Mouse (Mus musculus) MEL (cell line): Measurements from ENCODE around the gene Ltb4r2. TPM values are rescaled to one million over a fixed set of nuclear protein-coding genes. Genes with fewer than 3 reads are reported as not detected.

Source experiments
- DNase-seq: peaks from one replicate; pipeline ENCODE4 v3.0.0; 2011; ENCODE audit warnings: low read depth, low spot score
- H3K27ac ChIP-seq: 2 replicates; pipeline ENCODE4 v1.5.1; 2012; ENCODE audit warnings: low read depth, mild to moderate bottlenecking, control low read depth, low read length, moderate library complexity; ENCODE audit not compliant: control insufficient read depth
- H3K27me3 ChIP-seq, 2 experiments: fragments of 150-350 bp in 1 of 2; sonication (generic) in 1 of 2; 2 replicates each; pipeline ENCODE4 v1.6.1; 2012; ENCODE audit warnings: low read length in 2 of 2, mild to moderate bottlenecking in 2 of 2, improper control_type of control experiment in 1 of 2, moderate library complexity in 1 of 2; ENCODE audit not compliant: insufficient read depth in 2 of 2, control insufficient read depth in 1 of 2
- H3K36me3 ChIP-seq, 2 experiments: 2 replicates each; pipeline ENCODE4 v1.6.1; 2012 to 2014; ENCODE audit warnings: low read length in 2 of 2, improper control_type of control experiment in 1 of 2, inconsistent platforms in 1 of 2, mild to moderate bottlenecking in 1 of 2; ENCODE audit not compliant: insufficient read depth in 2 of 2, control insufficient read depth in 1 of 2
- H3K4me1 ChIP-seq, 2 experiments: fragments of 150-350 bp in 1 of 2; sonication (generic) in 1 of 2; 2 replicates each; pipeline ENCODE4 v1.6.1; 2012; ENCODE audit warnings: low read length in 2 of 2, improper control_type of control experiment in 1 of 2, mild to moderate bottlenecking in 1 of 2; ENCODE audit not compliant: insufficient read depth in 2 of 2, control insufficient read depth in 1 of 2
- H3K4me3 ChIP-seq, 2 experiments: fragments of 150-350 bp in 1 of 2; sonication (generic) in 1 of 2; 2 replicates each; pipeline ENCODE4 v1.5.1; 2012; ENCODE audit warnings: low read depth in 2 of 2, low read length in 2 of 2, mild to moderate bottlenecking in 2 of 2, moderate library complexity in 2 of 2, control low read depth in 1 of 2, improper control_type of control experiment in 1 of 2; ENCODE audit not compliant: control insufficient read depth in 1 of 2, insufficient read depth in 1 of 2
- H3K79me2 ChIP-seq: 2 replicates; pipeline ENCODE4 v1.6.1; 2012; ENCODE audit warnings: mild to moderate bottlenecking, low read length, moderate library complexity; ENCODE audit not compliant: control insufficient read depth, poor library complexity, insufficient read depth
- H3K9ac ChIP-seq: 2 replicates; pipeline ENCODE4 v1.6.1; 2012; ENCODE audit warnings: low read depth, mild to moderate bottlenecking, control low read depth, low read length, moderate library complexity; ENCODE audit not compliant: control insufficient read depth, poor library complexity, severe bottlenecking
- H3K9me3 ChIP-seq: fragments of 150-350 bp; sonication (generic); replicated peaks from 2 replicates; pipeline ENCODE4 v1.6.1; 2012; ENCODE audit warnings: mild to moderate bottlenecking, low read length, improper control_type of control experiment, moderate library complexity; ENCODE audit not compliant: insufficient read depth
- BHLHE40 ChIP-seq: IDR thresholded peaks from 2 replicates; pipeline ENCODE4 v1.6.1; 2012; ENCODE audit warnings: low read depth, mild to moderate bottlenecking, inconsistent platforms, low read length, improper control_type of control experiment, borderline replicate concordance
- CHD2 ChIP-seq: IDR thresholded peaks from 2 replicates; pipeline ENCODE4 v1.6.1; 2011; ENCODE audit warnings: low read length, improper control_type of control experiment
- CTCF ChIP-seq, 3 experiments: IDR thresholded peaks in 2 of 3; conservative IDR thresholded peaks in 1 of 3; 2 replicates each; pipeline ENCODE4 v1.5.1; 2011 to 2012; ENCODE audit warnings: low read length in 3 of 3, low read depth in 2 of 3, mild to moderate bottlenecking in 2 of 3, improper control_type of control experiment in 1 of 3, inconsistent platforms in 1 of 3, mixed read lengths in 1 of 3, moderate library complexity in 1 of 3; ENCODE audit not compliant: control insufficient read depth in 1 of 3, insufficient read depth in 1 of 3, poor library complexity in 1 of 3, severe bottlenecking in 1 of 3
- E2F4 ChIP-seq: IDR thresholded peaks from 2 replicates; pipeline ENCODE4 v1.6.1; 2011; ENCODE audit warnings: low read depth, low read length, improper control_type of control experiment, borderline replicate concordance
- ELF1 ChIP-seq: IDR thresholded peaks from 2 replicates; pipeline ENCODE4 v1.6.1; 2014; ENCODE audit warnings: low read depth, mild to moderate bottlenecking, inconsistent platforms, low read length, improper control_type of control experiment, moderate library complexity
- EP300 ChIP-seq, 2 experiments: IDR thresholded peaks; 2 replicates each; pipeline ENCODE4 v1.6.1; 2011; ENCODE audit warnings: improper control_type of control experiment in 2 of 2, low read length in 2 of 2, low read depth in 1 of 2, mild to moderate bottlenecking in 1 of 2
- ETS1 ChIP-seq: IDR thresholded peaks from 2 replicates; pipeline ENCODE4 v1.6.1; 2012; ENCODE audit warnings: low read depth, mild to moderate bottlenecking, inconsistent platforms, low read length, improper control_type of control experiment, moderate library complexity
- GABPA ChIP-seq: IDR thresholded peaks from 2 replicates; pipeline ENCODE4 v1.6.1; 2012; ENCODE audit warnings: low read depth, mild to moderate bottlenecking, inconsistent platforms, low read length, improper control_type of control experiment, moderate library complexity
- GATA1 ChIP-seq: IDR thresholded peaks from 2 replicates; pipeline ENCODE4 v1.6.1; 2011; ENCODE audit warnings: low read depth, low read length, improper control_type of control experiment
- HCFC1 ChIP-seq: IDR thresholded peaks from 2 replicates; pipeline ENCODE4 v1.6.1; 2012; ENCODE audit warnings: low read depth, mild to moderate bottlenecking, inconsistent platforms, low read length, improper control_type of control experiment, moderate library complexity
- JUND ChIP-seq: IDR thresholded peaks from 2 replicates; pipeline ENCODE4 v1.6.1; 2011; ENCODE audit warnings: low read depth, mild to moderate bottlenecking, improper control_type of control experiment, low read length
- MAFK ChIP-seq: IDR thresholded peaks from 2 replicates; pipeline ENCODE4 v1.6.1; 2011; ENCODE audit warnings: low read depth, mild to moderate bottlenecking, low read length, improper control_type of control experiment, borderline replicate concordance
- MAX ChIP-seq: IDR thresholded peaks from 2 replicates; pipeline ENCODE4 v1.6.1; 2011; ENCODE audit warnings: low read length, improper control_type of control experiment
- MAZ ChIP-seq: IDR thresholded peaks from 2 replicates; pipeline ENCODE4 v1.6.1; 2012; ENCODE audit warnings: low read depth, mild to moderate bottlenecking, inconsistent platforms, low read length, improper control_type of control experiment
- MEF2A ChIP-seq: IDR thresholded peaks from 2 replicates; pipeline ENCODE4 v1.6.1; 2014; ENCODE audit warnings: low read depth, mild to moderate bottlenecking, inconsistent platforms, low read length, improper control_type of control experiment; ENCODE audit not compliant: poor library complexity, insufficient replicate concordance, severe bottlenecking; ENCODE audit errors: extremely low read depth
- MXI1 ChIP-seq: IDR thresholded peaks from 2 replicates; pipeline ENCODE4 v1.6.1; 2011; ENCODE audit warnings: mild to moderate bottlenecking, low read depth, low read length, improper control_type of control experiment
- MYB ChIP-seq: IDR thresholded peaks from 2 replicates; pipeline ENCODE4 v1.6.1; 2011; ENCODE audit warnings: mild to moderate bottlenecking, low read depth, low read length, improper control_type of control experiment
- MYC ChIP-seq: IDR thresholded peaks from 2 replicates; pipeline ENCODE4 v1.6.1; 2011; ENCODE audit warnings: low read depth, mild to moderate bottlenecking, low read length, improper control_type of control experiment, moderate library complexity
- NELFE ChIP-seq: IDR thresholded peaks from 2 replicates; pipeline ENCODE4 v1.6.1; 2011; ENCODE audit warnings: low read depth, low read length, improper control_type of control experiment
- NRF1 ChIP-seq: IDR thresholded peaks from 2 replicates; pipeline ENCODE4 v1.6.1; 2014; ENCODE audit warnings: low read depth, mild to moderate bottlenecking, inconsistent platforms, low read length, improper control_type of control experiment, moderate library complexity; ENCODE audit not compliant: poor library complexity, insufficient read depth, severe bottlenecking
- POLR2A ChIP-seq, 2 experiments: IDR thresholded peaks; 2 replicates each; pipeline ENCODE4 v1.6.1; 2011 to 2012; ENCODE audit warnings: low read length in 2 of 2, mild to moderate bottlenecking in 2 of 2, control low read depth in 1 of 2, improper control_type of control experiment in 1 of 2, low read depth in 1 of 2, moderate library complexity in 1 of 2; ENCODE audit not compliant: control insufficient read depth in 1 of 2, insufficient read depth in 1 of 2, poor library complexity in 1 of 2
- POLR2AphosphoS2 ChIP-seq: IDR thresholded peaks from 2 replicates; pipeline ENCODE4 v1.6.1; 2011; ENCODE audit warnings: low read length, improper control_type of control experiment
- RAD21 ChIP-seq: IDR thresholded peaks from 2 replicates; pipeline ENCODE4 v1.6.1; 2011; ENCODE audit warnings: mild to moderate bottlenecking, low read depth, low read length, improper control_type of control experiment
- SIN3A ChIP-seq: IDR thresholded peaks from 2 replicates; pipeline ENCODE4 v1.6.1; 2012; ENCODE audit warnings: low read length, improper control_type of control experiment, inconsistent platforms
- SMC3 ChIP-seq: IDR thresholded peaks from 2 replicates; pipeline ENCODE4 v1.6.1; 2011; ENCODE audit warnings: low read depth, low read length, improper control_type of control experiment
- TAL1 ChIP-seq: IDR thresholded peaks from 2 replicates; pipeline ENCODE4 v1.6.1; 2012; ENCODE audit warnings: mild to moderate bottlenecking, inconsistent platforms, low read length, moderate library complexity, mixed read lengths
- TBP ChIP-seq: IDR thresholded peaks from 2 replicates; pipeline ENCODE4 v1.8.0; 2011; ENCODE audit warnings: low read depth, low read length, improper control_type of control experiment
- TCF12 ChIP-seq: IDR thresholded peaks from 2 replicates; pipeline ENCODE4 v1.6.1; 2014; ENCODE audit warnings: low read depth, mild to moderate bottlenecking, inconsistent platforms, low read length, improper control_type of control experiment, moderate library complexity
- USF2 ChIP-seq, 2 experiments: IDR thresholded peaks; 2 replicates each; pipeline ENCODE4 v1.6.1; 2011 to 2012; ENCODE audit warnings: improper control_type of control experiment in 2 of 2, low read length in 2 of 2, borderline replicate concordance in 1 of 2, inconsistent platforms in 1 of 2, low read depth in 1 of 2, mild to moderate bottlenecking in 1 of 2; ENCODE audit not compliant: insufficient read depth in 1 of 2
- ZC3H11A ChIP-seq: IDR thresholded peaks from 2 replicates; pipeline ENCODE4 v1.6.1; 2012; ENCODE audit warnings: low read depth, mild to moderate bottlenecking, inconsistent platforms, low read length, improper control_type of control experiment
- ZMIZ1 ChIP-seq: IDR thresholded peaks from 2 replicates; pipeline ENCODE4 v1.6.1; 2012; ENCODE audit warnings: low read depth, mild to moderate bottlenecking, inconsistent platforms, low read length, improper control_type of control experiment, moderate library complexity
- polyA plus RNA-seq, 2 experiments: library from polyadenylated mRNA; stranded (reverse) in 1 of 2; unstranded in 1 of 2; fragments of >175 nt in 1 of 2; fragments of >200 nt in 1 of 2; gene quantifications; 2 replicates each; pipeline versions ENCODE4 v1.2.1 to v1.2.4; 2012; ENCODE audit warnings: low replicate concordance in 2 of 2, low read depth in 1 of 2; ENCODE audit not compliant: insufficient read length in 2 of 2, insufficient read depth in 1 of 2, missing spikeins in 1 of 2
- total RNA-seq: library from RNA; depleted of rRNA; stranded (reverse); fragments of 300-350 nt; gene quantifications from 2 replicates; pipeline ENCODE4 v1.2.3, GENCODE M21; 2012

The Ltb4r2 gene
- total and polyA plus RNA-seq, 3 experiments = 0.19 to 0.52 TPM; not detected in 1

GRCm38 (mm10) chr14:55781310-55781709 lies 20.1 kb downstream of the Ltb4r2 start:
- DNase-seq = peak; percentile 86
- TF ChIP-seq EP300 (IDR thresholded peaks at IDR 0.05; ENCODE audit: low read depth in 1 of 2, low read length in 2 of 2) (no peak), MEF2A (no peak), NRF1 (no peak), CHD2 (no peak), CTCF (IDR thresholded peaks at IDR 0.05 in 2 of 3, conservative IDR thresholded peaks at IDR 0.05 in 1 of 3; ENCODE audit: control insufficient read depth in 1 of 3, insufficient read depth in 1 of 3, low read depth in 2 of 3, low read length in 3 of 3, poor library complexity in 1 of 3, severe bottlenecking in 1 of 3) (peak in 2 of 3 experiments; percentile 98 to 99; a peak in 5 of 6 replicates), TCF12 (0 out of 2 replicates have a peak, but pooled peaks have one; percentile 27), POLR2A (IDR thresholded peaks at IDR 0.05; ENCODE audit: control insufficient read depth in 1 of 2, insufficient read depth in 1 of 2, low read depth in 1 of 2, low read length in 2 of 2, poor library complexity in 1 of 2) (no peak), ZC3H11A (peak; percentile 94), GABPA (no peak), SMC3 (peak; percentile 96), MAFK (no peak), JUND (no peak), POLR2AphosphoS2 (no peak), MAZ (0 out of 2 replicates have a peak, but pooled peaks have one; percentile 26), RAD21 (peak; percentile 90), TBP (peak; percentile 53; the same call in 1 of the 2 replicates), ZMIZ1 (no peak), ELF1 (0 out of 2 replicates have a peak, but pooled peaks have one; percentile 6), HCFC1 (peak; percentile 59), GATA1 (peak; percentile 57), MXI1 (0 out of 2 replicates have a peak, but pooled peaks have one; percentile 49), BHLHE40 (peak; percentile 61), NELFE (no peak), MAX (no peak), USF2 (IDR thresholded peaks at IDR 0.05; ENCODE audit: borderline replicate concordance in 1 of 2, insufficient read depth in 1 of 2, low read depth in 1 of 2, low read length in 2 of 2) (no peak), TAL1 (no peak), MYB (no peak), E2F4 (no peak), ETS1 (peak; percentile 29; the same call in 1 of the 2 replicates), MYC (0 out of 2 replicates have a peak, but pooled peaks have one; percentile 57), SIN3A (peak; percentile 83)
- no peaks in the 10 kb centered on the region for H3K9me3 ChIP-seq
- no peaks in the 10 kb centered on the region for H3K79me2 ChIP-seq
- no peaks in the 10 kb centered on the region for H3K27me3 ChIP-seq
- H3K9ac ChIP-seq = no peak overlapping the region
- H3K36me3 ChIP-seq = peaks cover 0 to 7% of the 10 kb centered on the region in 2 experiments; a peak in 2 of 4 replicates
- H3K27ac ChIP-seq = no peak overlapping the region
- peaks cover 5 to 12% of the 10 kb centered on the region in 2 experiments; a peak in 3 of 4 replicates for H3K4me1 ChIP-seq
- no peak overlapping the region for H3K4me3 ChIP-seq
